Mouse (Mus musculus): Measurements from ENCODE around the gene Grwd1.

GRCm38 (mm10) chr7:45796950-45797349 lies 33.8 kb downstream of the Grwd1 start:
- TF ChIP-seq CTCF (IDR thresholded peaks at IDR 0.05; ENCODE audit: extremely low read depth, insufficient read depth, insufficient read length, insufficient replicate concordance) (no peak), POLR2A (IDR thresholded peaks at IDR 0.05; ENCODE audit: low read depth, low read length) (no peak)
